Mouse (Mus musculus): ENCODE data around the gene Zic1. TPM values are rescaled to one million over a fixed set of nuclear protein-coding genes. Genes with fewer than 3 reads are reported as not detected.
A peak's percentile ranks its signal among the peaks of the same experiment; 100 is the strongest.

Zic1 gene
- polyA plus RNA-seq, 1 experiment from 2014 or later: 0.01 TPM

DNA sequence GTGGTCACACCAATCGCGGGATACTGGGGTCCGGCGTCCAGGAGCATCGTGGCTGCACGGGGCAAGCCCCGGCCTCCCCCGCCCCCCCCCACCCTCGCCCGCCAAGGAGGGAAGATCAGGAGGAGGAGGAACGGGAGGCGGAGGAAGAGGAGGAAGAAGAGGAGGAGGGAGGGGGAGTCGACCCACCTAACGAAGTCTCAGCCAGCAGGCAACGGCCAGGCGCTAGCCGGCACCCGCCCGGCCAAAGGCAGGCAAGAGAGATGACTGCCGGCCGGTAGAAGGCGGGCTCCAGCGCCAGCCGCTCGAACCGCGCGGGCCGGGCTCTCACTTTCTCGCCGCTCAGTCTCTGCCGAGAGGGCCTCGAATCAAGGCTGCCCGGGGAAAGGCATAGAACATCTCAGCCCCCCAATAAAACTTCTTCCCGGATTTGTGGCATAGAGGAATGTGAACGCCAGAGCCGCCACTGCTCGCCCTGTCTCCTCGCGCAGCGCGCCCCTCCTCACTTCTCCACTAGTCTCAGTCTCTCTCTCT lies 574 bp downstream of the Zic1 start:
- Histone ChIP-seq H3K4me1 (ENCODE audit: control insufficient read depth, low read depth, low read length) (no peaks in the 10 kb centered on the region), H3K36me3 (ENCODE audit: control insufficient read depth, insufficient read depth) (no peaks in the 10 kb centered on the region), H3K9me3 (replicated peaks; ENCODE audit: control insufficient read depth, low read length) (no peaks in the 10 kb centered on the region), H3K4me2 (ENCODE audit: low read depth, low read length) (0 out of 2 replicates have a peak overlapping the region, but pooled peaks have one; percentile 42), H3K9ac (ENCODE audit: low read depth, low read length) (no peak overlapping the region), H3K27me3 (ENCODE audit: control insufficient read depth, insufficient read depth, low read depth, low read length) (peaks cover 96% of the 10 kb centered on the region), H3K27ac (ENCODE audit: low read length) (no peak overlapping the region), H3K4me3 (ENCODE audit: low read depth, low read length) (peak overlapping the region; percentile 31)
- ATAC-seq (ENCODE audit: low read depth): 0 out of 2 replicates have a peak, but pooled peaks have one; percentile 32
- 1% methylated on average over 38 of the region's 42 CpGs for WGBS (ENCODE audit: insufficient replicate concordance)

- Histone ChIP-seq H3K36me3 (ENCODE audit: control insufficient read depth, insufficient read depth) (no peaks in the 10 kb centered on the region), H3K9ac (ENCODE audit: low read depth, low read length) (no peak overlapping the region), H3K4me3 (ENCODE audit: low read depth, low read length) (peak overlapping the region; percentile 31), H3K4me1 (ENCODE audit: control insufficient read depth, low read depth, low read length) (no peaks in the 10 kb centered on the region), H3K27ac (ENCODE audit: low read length) (no peak overlapping the region), H3K4me2 (ENCODE audit: low read depth, low read length) (peak overlapping the region; percentile 42; the same call in 1 of the 2 replicates), H3K9me3 (replicated peaks; ENCODE audit: control insufficient read depth, low read length) (no peaks in the 10 kb centered on the region), H3K27me3 (ENCODE audit: control insufficient read depth, insufficient read depth, low read depth, low read length) (peaks cover 93% of the 10 kb centered on the region)
- 1% methylated on average over 77 of the region's 77 CpGs for WGBS (ENCODE audit: insufficient replicate concordance)
- ATAC-seq (ENCODE audit: low read depth): no peak; the same call in 1 of the 2 replicates
Measured at GRCm38 (mm10) chr9:91364127-91364970, 1.3 kb downstream of the Zic1 start.

- H3K9ac ChIP-seq (ENCODE audit: low read depth, low read length): no peak overlapping the region
- H3K4me3 ChIP-seq (ENCODE audit: low read depth, low read length): no peak overlapping the region
- H3K4me1 ChIP-seq (ENCODE audit: control insufficient read depth, low read depth, low read length): no peaks in the 10 kb centered on the region
- no peaks in the 10 kb centered on the region for H3K9me3 ChIP-seq (replicated peaks; ENCODE audit: control insufficient read depth, low read length)
- H3K4me2 ChIP-seq (ENCODE audit: low read depth, low read length): no peak overlapping the region
- 3% methylated on average over 7 of the region's 7 CpGs for WGBS (ENCODE audit: insufficient replicate concordance)
- peaks cover 91% of the 10 kb centered on the region for H3K27me3 ChIP-seq (ENCODE audit: control insufficient read depth, insufficient read depth, low read depth, low read length)
- no peaks in the 10 kb centered on the region for H3K36me3 ChIP-seq (ENCODE audit: control insufficient read depth, insufficient read depth)
- no peak overlapping the region for H3K27ac ChIP-seq (ENCODE audit: low read length)
- ATAC-seq (ENCODE audit: low read depth): no peak
Measured at GRCm38 (mm10) chr9:91363814-91364126, 1.8 kb downstream of the Zic1 start.

DNA sequence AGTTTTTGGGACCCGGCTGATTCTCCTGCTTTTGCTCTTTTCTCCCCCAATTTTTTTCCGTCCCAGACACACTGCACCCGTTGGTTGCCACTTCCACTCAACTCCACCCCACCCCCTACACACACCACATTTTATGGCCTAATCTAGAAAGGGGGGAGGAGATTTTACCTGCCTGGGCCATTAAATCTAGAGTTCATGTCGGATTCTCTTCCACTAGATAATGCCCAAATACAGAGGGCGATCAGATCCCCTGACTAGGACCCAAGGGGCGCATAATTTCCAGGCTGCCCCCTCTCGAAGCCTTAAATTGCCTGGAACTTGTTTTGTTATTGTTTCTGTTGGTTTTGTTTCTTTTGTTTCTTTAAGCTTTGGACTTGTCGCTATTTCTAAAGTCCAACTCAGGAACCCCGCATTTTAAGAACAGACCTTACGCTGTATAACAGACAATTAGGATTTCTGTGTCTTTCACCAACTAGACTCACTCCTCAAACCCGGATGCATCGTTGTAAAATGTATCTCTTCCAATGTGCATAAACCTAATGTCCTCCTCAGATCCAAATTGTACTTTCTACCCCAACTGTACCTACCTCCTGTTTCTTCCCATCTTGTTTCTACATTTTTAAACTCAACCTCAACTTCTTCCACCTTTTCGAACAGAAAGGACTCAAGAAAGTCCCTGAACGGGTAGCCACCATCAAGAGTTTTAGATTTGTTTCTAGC lies 2.4 kb downstream of the Zic1 start:
- no peak for ATAC-seq (ENCODE audit: low read depth)
- 4% methylated on average over 14 of the region's 14 CpGs for WGBS (ENCODE audit: insufficient replicate concordance)

GRCm38 (mm10) chr9:91361856-91362601 lies 3.6 kb downstream of the Zic1 start, which contains the start of gene Zic4:
Gene Zic4, plus strand, starts transcription at chr9:91362413.
- Histone ChIP-seq H3K4me3 (ENCODE audit: low read depth, low read length) (peak within 1 kb of the TSS; percentile 41), H3K4me1 (ENCODE audit: control insufficient read depth, low read depth, low read length) (no peaks in the 10 kb centered on the region), H3K27me3 (ENCODE audit: control insufficient read depth, insufficient read depth, low read depth, low read length) (peaks cover 84% of the 10 kb centered on the region), H3K9ac (ENCODE audit: low read depth, low read length) (no peak within 1 kb of the TSS), H3K36me3 (ENCODE audit: control insufficient read depth, insufficient read depth) (no peaks in the 10 kb centered on the region), H3K4me2 (ENCODE audit: low read depth, low read length) (peak within 1 kb of the TSS; percentile 22), H3K27ac (ENCODE audit: low read length) (no peak within 1 kb of the TSS), H3K9me3 (replicated peaks; ENCODE audit: control insufficient read depth, low read length) (no peaks in the 10 kb centered on the region)
- under 1% methylated on average over 45 of the region's 45 CpGs for WGBS (ENCODE audit: insufficient replicate concordance)
- ATAC-seq (ENCODE audit: low read depth): no peak

More for the DNA sequence above, 2.4 kb downstream of the Zic1 start:
- Histone ChIP-seq H3K27me3 (ENCODE audit: control insufficient read depth, insufficient read depth, low read depth, low read length) (peaks cover 86% of the 10 kb centered on the region), H3K9me3 (replicated peaks; ENCODE audit: control insufficient read depth, low read length) (no peaks in the 10 kb centered on the region), H3K4me1 (ENCODE audit: control insufficient read depth, low read depth, low read length) (no peaks in the 10 kb centered on the region), H3K4me3 (ENCODE audit: low read depth, low read length) (no peak overlapping the region), H3K27ac (ENCODE audit: low read length) (no peak overlapping the region), H3K36me3 (ENCODE audit: control insufficient read depth, insufficient read depth) (no peaks in the 10 kb centered on the region), H3K4me2 (ENCODE audit: low read depth, low read length) (no peak overlapping the region), H3K9ac (ENCODE audit: low read depth, low read length) (no peak overlapping the region)

DNA sequence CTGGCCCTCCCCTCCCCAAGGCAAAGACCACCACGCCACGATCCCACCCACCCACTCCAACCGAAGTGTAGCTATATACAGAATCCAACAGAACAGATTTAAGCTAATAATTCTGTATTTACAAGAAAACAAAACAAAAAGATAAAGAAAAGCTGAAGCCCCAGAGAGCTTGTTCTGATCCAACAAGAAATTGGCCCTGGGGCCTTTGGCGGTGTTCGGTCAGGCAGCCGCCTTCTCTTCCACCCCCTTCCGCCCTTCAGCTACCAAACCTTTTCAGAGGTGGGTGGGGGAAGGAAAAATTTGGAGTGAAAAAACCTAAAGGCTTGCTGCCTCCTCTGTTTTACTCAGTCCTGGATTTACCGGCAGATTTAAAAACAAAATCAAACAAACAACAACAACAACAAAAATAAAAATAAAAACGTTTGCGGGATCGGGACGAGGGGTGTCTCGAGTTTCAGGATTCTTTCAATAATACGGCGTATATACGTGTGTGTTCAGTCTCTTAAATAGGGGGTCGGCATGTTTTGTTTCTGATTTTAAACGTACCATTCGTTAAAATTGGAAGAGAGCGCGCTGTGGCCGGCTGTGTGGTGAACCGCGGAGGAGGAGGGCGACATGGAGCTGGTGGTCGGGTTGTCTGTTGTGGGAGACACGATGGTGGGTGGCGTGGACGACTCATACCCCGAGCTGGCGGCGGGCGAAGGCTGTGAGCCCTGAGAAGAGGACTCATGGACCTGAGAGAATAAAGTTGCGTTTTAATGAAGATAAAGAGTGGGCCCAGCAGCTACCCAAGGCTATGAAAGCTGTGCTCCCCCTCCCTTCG lies 4.4 kb downstream of the Zic1 start:
- no peaks in the 10 kb centered on the region for H3K9me3 ChIP-seq (replicated peaks; ENCODE audit: control insufficient read depth, low read length)
- H3K27me3 ChIP-seq (ENCODE audit: control insufficient read depth, insufficient read depth, low read depth, low read length): peaks cover 80% of the 10 kb centered on the region
- WGBS (ENCODE audit: insufficient replicate concordance): 1% methylated on average over 35 of the region's 35 CpGs
- H3K4me2 ChIP-seq (ENCODE audit: low read depth, low read length): no peak overlapping the region
- H3K4me1 ChIP-seq (ENCODE audit: control insufficient read depth, low read depth, low read length): no peaks in the 10 kb centered on the region
- H3K27ac ChIP-seq (ENCODE audit: low read length): no peak overlapping the region
- H3K9ac ChIP-seq (ENCODE audit: low read depth, low read length): no peak overlapping the region
- no peak for ATAC-seq (ENCODE audit: low read depth)
- H3K4me3 ChIP-seq (ENCODE audit: low read depth, low read length): no peak overlapping the region
- H3K36me3 ChIP-seq (ENCODE audit: control insufficient read depth, insufficient read depth): no peaks in the 10 kb centered on the region

DNA sequence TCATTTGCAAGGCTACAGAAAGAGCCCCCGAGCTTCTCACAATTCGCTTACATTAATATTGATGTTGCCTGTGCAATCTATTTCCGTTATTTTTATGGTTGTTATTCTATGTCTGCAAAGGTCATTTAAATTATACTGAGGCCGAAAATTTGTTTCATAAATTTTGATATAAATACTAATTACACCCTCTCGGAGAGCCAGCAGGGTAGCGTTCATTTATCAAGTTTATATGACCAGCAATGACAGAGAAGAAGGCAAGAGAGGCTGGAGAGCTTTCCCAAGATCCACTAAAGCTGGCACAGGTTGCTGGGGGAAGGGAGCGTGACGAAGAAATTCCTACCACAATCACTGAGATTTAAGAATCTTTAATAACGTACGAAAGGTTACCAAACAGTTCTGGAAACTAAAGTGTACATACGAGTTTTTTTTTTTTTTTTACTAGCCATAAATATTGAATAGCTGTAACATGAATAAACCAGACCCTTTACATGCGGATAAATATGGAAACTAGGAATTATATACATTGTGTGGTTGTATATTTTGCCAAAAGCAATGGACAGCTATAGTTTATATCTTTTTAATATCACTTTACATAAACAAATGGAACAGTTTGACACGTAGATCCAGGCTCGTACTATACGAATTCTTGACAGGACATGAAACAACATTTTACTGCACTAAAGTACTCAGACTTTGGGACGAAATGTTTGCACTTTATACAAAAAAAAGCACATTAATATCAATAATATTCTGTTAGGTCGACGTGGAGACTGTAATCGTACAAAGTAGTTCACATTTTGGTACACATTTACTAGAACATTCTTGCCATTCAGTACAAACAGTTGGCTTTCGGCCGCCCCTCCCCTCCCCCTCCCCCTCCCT lies 5.2 kb downstream of the Zic1 start:
- H3K27ac ChIP-seq (ENCODE audit: low read length): no peak overlapping the region
- 5% methylated on average over 21 of the region's 21 CpGs for WGBS (ENCODE audit: insufficient replicate concordance)
- no peak overlapping the region for H3K9ac ChIP-seq (ENCODE audit: low read depth, low read length)
- H3K9me3 ChIP-seq (replicated peaks; ENCODE audit: control insufficient read depth, low read length): no peaks in the 10 kb centered on the region
- no peaks in the 10 kb centered on the region for H3K36me3 ChIP-seq (ENCODE audit: control insufficient read depth, insufficient read depth)
- ATAC-seq (ENCODE audit: low read depth): no peak
- H3K4me1 ChIP-seq (ENCODE audit: control insufficient read depth, low read depth, low read length): no peaks in the 10 kb centered on the region
- H3K27me3 ChIP-seq (ENCODE audit: control insufficient read depth, insufficient read depth, low read depth, low read length): peaks cover 82% of the 10 kb centered on the region
- no peak overlapping the region for H3K4me3 ChIP-seq (ENCODE audit: low read depth, low read length)
- H3K4me2 ChIP-seq (ENCODE audit: low read depth, low read length): no peak overlapping the region
